Mouse (Mus musculus): ENCODE measurements around the gene Cenpm. TPM values are rescaled to one million over a fixed set of nuclear protein-coding genes. Genes with fewer than 3 reads are reported as not detected.
"Not testable (repeated sequence)": the region's sequence is repeated elsewhere in the genome, so short reads cannot be mapped to it uniquely, and the experiment has no call there.

The Cenpm gene
- polyA plus RNA-seq, 1 experiment from 2014 or later, result 10.7 TPM

GRCm38 (mm10) chr15:82268783-82269182 is 24.2 kb upstream of the Cenpm start:
- no peak overlapping the region for H3K4me2 ChIP-seq
- 0 out of 2 replicates have a peak, but pooled peaks cover 3% of the 10 kb centered on the region for H3K27me3 ChIP-seq (replicated peaks)
- H3K9ac ChIP-seq, result no peak overlapping the region; the same call in 1 of the 2 replicates
- H3K4me3 ChIP-seq, result no peak overlapping the region
- peak overlapping the region; percentile 66 for H3K27ac ChIP-seq
- H3K9me3 ChIP-seq, result no peaks in the 10 kb centered on the region
- H3K4me1 ChIP-seq, result peaks cover 30% of the 10 kb centered on the region
- 78% methylated on average over 9 of the region's 9 CpGs for WGBS
- ATAC-seq (replicated peaks), result no peak
- H3K36me3 ChIP-seq (replicated peaks), result no peaks in the 10 kb centered on the region

- 12% methylated on average over 3 of the region's 3 CpGs for WGBS
Observed at GRCm38 (mm10) chr15:82268185-82268584, 23.6 kb upstream of the Cenpm start.

DNA sequence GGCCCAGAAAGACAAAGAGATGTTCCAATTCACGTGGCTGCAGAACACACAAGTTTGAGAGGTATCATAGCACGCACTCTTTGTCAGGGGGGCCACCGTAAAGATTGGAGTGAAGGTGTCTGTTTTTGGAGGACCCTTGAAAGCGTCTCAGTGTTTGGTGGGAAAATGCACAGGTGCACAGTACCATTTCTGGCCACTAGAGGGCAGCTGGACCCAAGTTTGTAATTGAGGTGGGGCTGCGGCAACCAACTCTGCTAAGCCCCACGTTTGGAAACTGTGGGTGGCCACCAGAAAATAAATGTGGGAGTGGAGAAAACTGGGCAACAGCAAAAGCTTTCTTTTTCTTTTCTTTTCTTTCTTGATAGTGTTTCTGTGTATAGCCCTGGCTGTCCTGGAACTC is 21.8 kb upstream of the Cenpm start:
- ATAC-seq (replicated peaks), result no peak
- no peak overlapping the region for H3K27ac ChIP-seq
- H3K9ac ChIP-seq, result no peak overlapping the region
- 12% methylated on average over 6 of the region's 6 CpGs for WGBS
- H3K36me3 ChIP-seq (replicated peaks), result no peaks in the 10 kb centered on the region
- H3K4me3 ChIP-seq, result no peak overlapping the region
- H3K9me3 ChIP-seq, result no peaks in the 10 kb centered on the region
- peaks cover 23% of the 10 kb centered on the region for H3K4me1 ChIP-seq
- no peaks in the 10 kb centered on the region for H3K27me3 ChIP-seq (replicated peaks)
- H3K4me2 ChIP-seq, result no peak overlapping the region

More at GRCm38 (mm10) chr15:82268185-82268584, 23.6 kb upstream of the Cenpm start:
- no peaks in the 10 kb centered on the region for H3K36me3 ChIP-seq (replicated peaks)
- peak overlapping the region; percentile 66 for H3K27ac ChIP-seq
- no peaks in the 10 kb centered on the region for H3K9me3 ChIP-seq
- peak; percentile 54; the same call in 1 of the 2 replicates for ATAC-seq (replicated peaks)
- no peak overlapping the region for H3K9ac ChIP-seq
- no peak overlapping the region for H3K4me2 ChIP-seq
- no peak overlapping the region for H3K4me3 ChIP-seq
- H3K27me3 ChIP-seq (replicated peaks), result 0 out of 2 replicates have a peak, but pooled peaks cover 3% of the 10 kb centered on the region
- peaks cover 28% of the 10 kb centered on the region for H3K4me1 ChIP-seq

DNA sequence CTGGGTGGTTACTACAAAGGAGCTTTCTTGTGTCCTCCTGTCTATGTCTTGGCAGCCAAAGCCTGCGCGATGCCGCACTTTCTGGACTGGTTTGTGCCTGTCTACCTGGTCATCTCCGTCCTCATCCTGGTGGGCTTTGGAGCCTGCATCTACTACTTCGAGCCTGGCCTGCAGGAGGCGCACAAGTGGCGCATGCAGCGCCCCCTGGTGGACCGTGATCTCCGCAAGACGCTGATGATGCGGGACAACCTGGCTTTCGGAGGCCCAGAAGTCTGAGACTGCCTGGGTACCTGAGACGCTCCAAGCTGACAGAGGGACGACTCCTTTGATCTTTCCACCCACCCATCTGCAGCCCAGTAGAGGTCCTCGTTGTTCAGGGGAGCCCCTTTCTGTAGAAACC is 15.0 kb upstream of the Cenpm start:
- ATAC-seq (replicated peaks), result no peak
- Histone ChIP-seq H3K27ac (no peak overlapping the region), H3K4me2 (no peak overlapping the region), H3K4me1 (peaks cover 31% of the 10 kb centered on the region), H3K36me3 (replicated peaks) (no peaks in the 10 kb centered on the region), H3K9me3 (no peaks in the 10 kb centered on the region), H3K27me3 (replicated peaks) (no peaks in the 10 kb centered on the region), H3K9ac (no peak overlapping the region), H3K4me3 (no peak overlapping the region)
- WGBS, result 12% methylated on average over 16 of the region's 16 CpGs

GRCm38 (mm10) chr15:82255944-82256383 is 11.4 kb upstream of the Cenpm start:
- H3K9ac ChIP-seq, result peak overlapping the region; percentile 66
- peaks cover 31% of the 10 kb centered on the region for H3K4me1 ChIP-seq
- H3K4me3 ChIP-seq, result peak overlapping the region; percentile 53
- H3K36me3 ChIP-seq (replicated peaks), result no peaks in the 10 kb centered on the region
- H3K4me2 ChIP-seq, result peak overlapping the region; percentile 63
- WGBS, result 1% methylated on average over 10 of the region's 10 CpGs
- no peaks in the 10 kb centered on the region for H3K27me3 ChIP-seq (replicated peaks)
- no peaks in the 10 kb centered on the region for H3K9me3 ChIP-seq
- peak; percentile 94 for ATAC-seq (replicated peaks)
- peak overlapping the region; percentile 89 for H3K27ac ChIP-seq

- peaks cover 31% of the 10 kb centered on the region for H3K4me1 ChIP-seq
- 44% methylated on average over 4 of the region's 4 CpGs for WGBS
- H3K9ac ChIP-seq, result no peak overlapping the region
- no peaks in the 10 kb centered on the region for H3K9me3 ChIP-seq
- peak overlapping the region; percentile 89 for H3K27ac ChIP-seq
- peak overlapping the region; percentile 63 for H3K4me2 ChIP-seq
- H3K36me3 ChIP-seq (replicated peaks), result no peaks in the 10 kb centered on the region
- H3K4me3 ChIP-seq, result no peak overlapping the region; the same call in 1 of the 2 replicates
- H3K27me3 ChIP-seq (replicated peaks), result no peaks in the 10 kb centered on the region
- peak; percentile 10 for ATAC-seq (replicated peaks)
Observed at GRCm38 (mm10) chr15:82255248-82255647, 10.7 kb upstream of the Cenpm start.

GRCm38 (mm10) chr15:82252097-82252496 is 7.5 kb upstream of the Cenpm start, which contains the start of gene 1500009C09Rik:
Gene 1500009C09Rik (plus strand): TSS chr15:82252397.
- H3K36me3 ChIP-seq (replicated peaks), result no peaks in the 10 kb centered on the region
- no peak within 1 kb of the TSS for H3K4me2 ChIP-seq
- no peak within 1 kb of the TSS for H3K27ac ChIP-seq
- no peak within 1 kb of the TSS for H3K9ac ChIP-seq
- no peaks in the 10 kb centered on the region for H3K27me3 ChIP-seq (replicated peaks)
- no peaks in the 10 kb centered on the region for H3K9me3 ChIP-seq
- no peak for ATAC-seq (replicated peaks)
- peaks cover 20% of the 10 kb centered on the region for H3K4me1 ChIP-seq
- 91% methylated on average over 6 of the region's 6 CpGs for WGBS
- no peak within 1 kb of the TSS for H3K4me3 ChIP-seq

DNA sequence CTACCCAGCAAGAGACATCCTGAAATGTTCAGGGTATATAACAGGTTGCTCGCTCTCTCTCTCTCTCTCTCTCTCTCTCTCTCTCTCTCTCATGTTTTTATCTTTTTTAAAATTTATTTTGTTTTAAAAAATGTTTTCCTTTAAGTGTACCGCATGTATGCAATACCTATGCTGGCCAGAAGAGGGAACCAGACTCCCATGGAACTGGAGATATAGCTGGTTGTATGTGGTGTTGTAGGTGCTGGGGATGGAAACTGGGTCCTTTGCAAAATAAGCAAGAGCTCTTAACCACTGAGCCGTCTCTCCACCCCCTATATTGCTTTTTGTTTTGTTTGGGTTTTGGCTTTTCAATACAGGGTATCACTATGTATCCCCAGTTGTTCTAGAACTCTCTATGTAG is 7.0 kb upstream of the Cenpm start:
- no peaks in the 10 kb centered on the region for H3K27me3 ChIP-seq (replicated peaks)
- H3K4me1 ChIP-seq, result peaks cover 15% of the 10 kb centered on the region
- no peak for ATAC-seq (replicated peaks)
- H3K36me3 ChIP-seq (replicated peaks), result no peaks in the 10 kb centered on the region
- no peak overlapping the region for H3K4me2 ChIP-seq
- no peak overlapping the region for H3K9ac ChIP-seq
- WGBS, result 100% methylated on average over 3 of the region's 3 CpGs
- H3K27ac ChIP-seq, result no peak overlapping the region
- H3K4me3 ChIP-seq, result no peak overlapping the region
- no peaks in the 10 kb centered on the region for H3K9me3 ChIP-seq

DNA sequence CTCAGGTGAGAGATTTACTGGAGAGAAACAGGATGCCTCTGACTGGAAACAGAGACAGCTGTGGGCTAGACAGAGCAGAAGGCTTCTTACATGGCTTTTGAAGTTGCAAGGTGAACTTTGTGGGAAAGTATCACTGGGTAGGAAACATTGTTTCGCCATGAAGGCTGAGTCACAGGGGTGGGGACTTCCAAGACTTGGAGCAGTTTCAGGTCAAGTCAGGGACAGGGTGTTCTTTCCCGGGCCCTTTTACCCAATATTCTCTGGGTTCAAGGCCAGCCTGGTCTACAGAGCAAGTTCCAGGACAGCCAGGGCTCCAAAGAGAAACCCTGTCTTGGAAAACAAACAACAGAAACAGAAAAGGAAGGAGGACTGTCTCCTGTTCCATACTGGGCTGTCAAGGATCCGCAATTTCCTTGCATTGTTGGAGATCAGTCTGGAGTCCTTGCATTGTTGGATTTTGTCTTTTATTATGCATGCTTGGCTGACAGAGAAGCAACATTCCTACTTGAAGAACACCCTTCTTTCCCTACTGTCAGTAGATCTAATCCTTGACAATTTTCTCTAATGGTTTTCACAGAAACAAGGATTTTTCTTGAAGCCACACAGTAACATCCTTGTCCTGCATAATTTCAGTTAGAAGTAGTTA is 2.7 kb upstream of the Cenpm start:
- no peak overlapping the region for H3K9ac ChIP-seq
- no peak overlapping the region for H3K4me3 ChIP-seq
- H3K4me1 ChIP-seq, result peaks cover 9% of the 10 kb centered on the region
- no peak for ATAC-seq (replicated peaks)
- H3K4me2 ChIP-seq, result no peak overlapping the region
- H3K27ac ChIP-seq, result no peak overlapping the region
- 79% methylated on average over 3 of the region's 3 CpGs for WGBS
- H3K9me3 ChIP-seq, result no peaks in the 10 kb centered on the region
- H3K36me3 ChIP-seq (replicated peaks), result no peaks in the 10 kb centered on the region
- H3K27me3 ChIP-seq (replicated peaks), result no peaks in the 10 kb centered on the region

DNA sequence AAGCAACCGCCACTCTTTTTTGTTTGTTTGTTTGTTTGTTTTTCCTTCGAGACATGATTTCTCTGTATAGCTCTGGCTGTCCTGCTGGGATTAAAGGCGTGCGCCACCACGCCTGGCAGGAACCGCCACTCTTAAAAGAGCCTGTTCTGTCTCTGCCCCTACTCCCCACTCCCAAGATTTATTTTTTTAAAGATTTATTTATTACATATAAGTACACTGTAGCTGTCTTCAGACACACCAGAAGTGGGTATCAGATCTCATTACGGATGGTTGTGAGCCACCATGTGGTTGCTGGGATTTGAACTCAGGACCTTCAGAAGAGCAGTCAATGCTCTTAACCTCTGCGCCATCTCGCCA is 235 bp upstream of the Cenpm start:
- H3K27ac ChIP-seq, result peak overlapping the region; percentile 59; the same call in 1 of the 2 replicates
- WGBS, result 22% methylated on average over 9 of the region's 9 CpGs
- ATAC-seq (replicated peaks), result peak; percentile 49; the same call in 1 of the 2 replicates

GRCm38 (mm10) chr15:82243742-82244114 is 820 bp downstream of the Cenpm start:
- 0 out of 2 replicates have a peak overlapping the region, but pooled peaks have one; percentile 59 for H3K27ac ChIP-seq

More for the DNA sequence above, 235 bp upstream of the Cenpm start:
- H3K36me3 ChIP-seq (replicated peaks); H3K27me3 ChIP-seq (replicated peaks); H3K9ac ChIP-seq; H3K9me3 ChIP-seq; H3K4me1 ChIP-seq: not testable (repeated sequence)
- H3K4me3 ChIP-seq, result peak overlapping the region; percentile 60
- H3K4me2 ChIP-seq, result peak overlapping the region; percentile 84

GRCm38 (mm10) chr15:82243311-82243710 is 1.2 kb downstream of the Cenpm start:
- no peak overlapping the region for H3K27ac ChIP-seq
- no peaks in the 10 kb centered on the region for H3K36me3 ChIP-seq (replicated peaks)
- no peak overlapping the region; the same call in 1 of the 2 replicates for H3K9ac ChIP-seq
- H3K4me3 ChIP-seq, result peak overlapping the region; percentile 60
- H3K27me3 ChIP-seq (replicated peaks), result no peaks in the 10 kb centered on the region
- H3K9me3 ChIP-seq, result no peaks in the 10 kb centered on the region
- 73% methylated on average over 3 of the region's 3 CpGs for WGBS
- peaks cover 9% of the 10 kb centered on the region for H3K4me1 ChIP-seq
- no peak for ATAC-seq (replicated peaks)
- peak overlapping the region; percentile 84 for H3K4me2 ChIP-seq

More at GRCm38 (mm10) chr15:82243742-82244114, 820 bp downstream of the Cenpm start:
- 8% methylated on average over 12 of the region's 12 CpGs for WGBS
- Histone ChIP-seq H3K4me3 (peak overlapping the region; percentile 60), H3K4me2 (peak overlapping the region; percentile 84), H3K9me3 (no peaks in the 10 kb centered on the region), H3K4me1 (peaks cover 9% of the 10 kb centered on the region), H3K9ac (peak overlapping the region; percentile 56), H3K36me3 (replicated peaks) (no peaks in the 10 kb centered on the region), H3K27me3 (replicated peaks) (no peaks in the 10 kb centered on the region)
- ATAC-seq (replicated peaks), result no peak

DNA sequence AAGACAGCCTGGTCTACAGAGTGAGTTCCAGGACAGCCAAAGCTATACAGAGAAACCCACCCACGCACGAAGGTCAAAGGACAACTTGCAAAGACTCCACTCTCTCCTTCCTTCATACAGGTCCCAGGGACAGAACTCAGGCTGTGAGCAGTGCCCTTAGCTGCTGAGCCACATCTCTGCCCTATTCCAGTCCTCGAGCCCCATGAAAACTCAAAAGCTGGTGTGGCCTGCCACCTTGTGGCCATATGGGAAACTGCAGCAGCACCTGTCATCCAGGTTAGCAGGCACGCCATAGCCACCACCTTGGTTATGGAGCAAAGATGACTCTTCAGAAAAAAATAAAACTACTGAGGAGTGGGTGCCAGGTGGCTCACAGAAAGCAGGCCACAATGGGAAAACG is 8.0 kb downstream of the Cenpm start:
- ATAC-seq (replicated peaks), result peak; percentile 75
- 20% methylated on average over 5 of the region's 5 CpGs for WGBS
- no peaks in the 10 kb centered on the region for H3K36me3 ChIP-seq (replicated peaks)
- H3K9me3 ChIP-seq, result no peaks in the 10 kb centered on the region
- no peak overlapping the region for H3K27ac ChIP-seq
- no peak overlapping the region for H3K4me3 ChIP-seq
- no peak overlapping the region for H3K4me2 ChIP-seq
- H3K9ac ChIP-seq, result no peak overlapping the region
- no peaks in the 10 kb centered on the region for H3K4me1 ChIP-seq
- H3K27me3 ChIP-seq (replicated peaks), result no peaks in the 10 kb centered on the region

Data from midbrain, embryonic 15.5 days (tissue).